Mouse (Mus musculus) limb, embryonic 11.5 days (tissue): ENCODE results near the gene Mrps30. TPM values are rescaled to one million over a fixed set of nuclear protein-coding genes. Genes with fewer than 3 reads are reported as not detected.
"Not testable (repeated sequence)": the region's sequence is repeated elsewhere in the genome, so short reads cannot be mapped to it uniquely, and the experiment has no call there.

ENCODE experiments used
- ATAC-seq: fragments of 200-750 bp; cut with Nextera tagmentation; 2 replicates; pipeline ENCODE4 v1.8.0; 2017; ENCODE audit warnings: low read depth; ENCODE audit not compliant: insufficient number of reproducible peaks, low FRiP score, low TSS enrichment
- DNase-seq: peaks from one replicate; pipeline ENCODE4 v3.0.0-alpha.2; 2015; ENCODE audit warnings: low spot score
- H3K27ac ChIP-seq: fragments of 300-500 bp; sonication (generic); replicated peaks from 2 replicates; pipeline ENCODE4 v1.5.1; 2014; ENCODE audit warnings: low read depth, mild to moderate bottlenecking, low read length
- H3K27me3 ChIP-seq: fragments of 300-500 bp; sonication (generic); 2 replicates; pipeline ENCODE4 v1.6.1; 2014; ENCODE audit warnings: mild to moderate bottlenecking, low read length, mixed read lengths; ENCODE audit not compliant: control insufficient read depth, insufficient read depth
- H3K36me3 ChIP-seq: fragments of 300-500 bp; sonication (generic); 2 replicates; pipeline ENCODE4 v1.6.1; 2014; ENCODE audit warnings: mild to moderate bottlenecking, low read length, moderate library complexity, mixed read lengths; ENCODE audit not compliant: control insufficient read depth, insufficient read depth
- H3K4me1 ChIP-seq: fragments of 300-500 bp; sonication (generic); 2 replicates; pipeline ENCODE4 v1.6.1; 2014; ENCODE audit warnings: low read length, mixed read lengths; ENCODE audit not compliant: control insufficient read depth, insufficient read depth
- H3K4me2 ChIP-seq: fragments of 300-500 bp; sonication (generic); 2 replicates; pipeline ENCODE4 v1.6.1; 2014; ENCODE audit warnings: low read depth, mild to moderate bottlenecking, moderate library complexity; ENCODE audit not compliant: severe bottlenecking
- H3K4me3 ChIP-seq: fragments of 300-500 bp; sonication (generic); 2 replicates; pipeline ENCODE4 v1.5.1; 2014; ENCODE audit warnings: low read depth, low read length
- H3K9ac ChIP-seq: fragments of 300-500 bp; sonication (generic); 2 replicates; pipeline ENCODE4 v1.6.1; 2014; ENCODE audit warnings: mild to moderate bottlenecking, low read length
- H3K9me3 ChIP-seq: fragments of 300-500 bp; sonication (generic); 2 replicates; pipeline ENCODE4 v1.6.1; 2016; ENCODE audit warnings: low read length; ENCODE audit not compliant: control insufficient read depth
- WGBS: fragments of 180-500 bp; shearing (Covaris S2); extraction: QIAGEN DNeasy Blood & Tissue Kit; methylation state at CpG from one replicate; pipeline ENCODE4 v1.1.7; 2014; 5-methylcytosine and 5-hydroxymethylcytosine counted together
- polyA plus RNA-seq: library from polyadenylated mRNA; unstranded; fragments of >200 nt; fragmentation: Nextera tagmentation; extraction: Ambion mirVana; gene quantifications from 2 replicates; pipeline ENCODE4 v1.2.1, GENCODE M21; 2014

Mrps30 gene
- polyA plus RNA-seq, 1 experiment from 2014 or later, result 44.9 TPM

DNA sequence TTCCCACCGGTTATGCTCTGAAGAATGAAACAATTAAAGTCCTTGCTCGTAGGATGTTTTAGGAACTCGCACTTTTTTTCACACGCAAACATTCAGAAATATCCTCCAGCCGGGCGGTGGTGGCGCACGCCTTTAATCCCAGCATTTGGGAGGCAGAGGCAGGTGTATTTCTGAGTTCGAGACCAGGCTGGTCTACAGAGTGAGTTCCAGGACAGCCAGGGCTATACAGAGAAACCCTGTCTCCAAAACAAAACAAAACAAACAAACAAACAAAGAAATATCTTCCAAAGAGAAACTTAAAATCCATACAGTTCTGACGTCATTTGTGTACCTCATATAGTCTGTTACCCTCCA lies 373 bp upstream of the Mrps30 start:
- H3K27me3 ChIP-seq, H3K9ac ChIP-seq, H3K27ac ChIP-seq, H3K36me3 ChIP-seq, DNase-seq, H3K4me1 ChIP-seq, H3K9me3 ChIP-seq, H3K4me2 ChIP-seq: not testable (repeated sequence)
- H3K4me3 ChIP-seq, result peak overlapping the region; percentile 88
- peak; percentile 59 for ATAC-seq
- 12% methylated on average over 10 of the region's 10 CpGs for WGBS

DNA sequence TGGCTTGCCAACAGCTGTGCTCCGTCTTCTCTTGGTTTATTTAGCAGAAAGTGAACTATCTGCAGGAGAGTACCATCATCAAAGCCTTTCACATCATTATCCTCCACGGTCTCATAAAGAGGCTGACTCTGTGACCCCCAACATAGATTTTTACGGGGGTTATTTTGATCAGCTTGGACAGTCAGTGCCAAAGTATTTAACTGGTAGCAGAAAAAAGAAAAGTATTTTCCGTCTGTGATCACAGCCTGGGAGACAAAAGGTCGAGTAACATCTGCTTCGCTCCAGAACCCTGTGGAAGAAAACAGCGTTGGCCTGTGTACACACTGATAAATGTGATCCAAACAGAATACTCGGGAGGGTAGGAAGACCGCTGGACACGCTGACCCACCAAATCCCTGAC lies 6.7 kb downstream of the Mrps30 start:
- Histone ChIP-seq H3K9me3 (no peaks in the 10 kb centered on the region), H3K9ac (no peak overlapping the region), H3K4me1 (no peaks in the 10 kb centered on the region), H3K4me3 (no peak overlapping the region), H3K27me3 (no peaks in the 10 kb centered on the region), H3K27ac (no peak overlapping the region), H3K36me3 (peaks cover 8% of the 10 kb centered on the region), H3K4me2 (no peak overlapping the region)
- no peak for ATAC-seq
- DNase-seq, result no peak
- WGBS, result 70% methylated on average over 10 of the region's 10 CpGs

DNA sequence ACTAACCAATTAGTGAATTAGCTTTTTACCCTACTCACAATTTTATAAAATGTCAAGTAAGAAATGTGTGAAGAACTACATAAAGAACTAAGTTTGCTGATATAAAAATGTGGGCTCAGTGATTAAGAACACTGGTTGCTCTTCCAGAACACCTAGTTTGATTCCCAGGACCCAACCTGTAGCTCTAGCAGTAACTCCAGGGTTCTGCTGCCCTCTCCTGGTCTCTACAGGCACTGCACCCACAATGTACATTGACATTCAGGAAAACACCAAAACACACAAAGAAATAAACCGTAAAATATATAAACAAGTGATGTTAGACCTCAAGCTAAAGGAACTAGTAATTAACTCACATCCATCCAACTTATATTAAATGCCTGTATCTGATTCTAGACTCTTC lies 7.9 kb downstream of the Mrps30 start:
- H3K9me3 ChIP-seq, result no peaks in the 10 kb centered on the region
- no peak overlapping the region for H3K9ac ChIP-seq
- no peaks in the 10 kb centered on the region for H3K4me1 ChIP-seq
- no peaks in the 10 kb centered on the region for H3K27me3 ChIP-seq
- WGBS, result 86% methylated on average over 1 of the region's 1 CpGs
- DNase-seq (peak; percentile 77), ATAC-seq (no peak)
- no peak overlapping the region for H3K4me3 ChIP-seq
- no peak overlapping the region for H3K4me2 ChIP-seq
- H3K36me3 ChIP-seq, result peaks cover 8% of the 10 kb centered on the region
- no peak overlapping the region for H3K27ac ChIP-seq

DNA sequence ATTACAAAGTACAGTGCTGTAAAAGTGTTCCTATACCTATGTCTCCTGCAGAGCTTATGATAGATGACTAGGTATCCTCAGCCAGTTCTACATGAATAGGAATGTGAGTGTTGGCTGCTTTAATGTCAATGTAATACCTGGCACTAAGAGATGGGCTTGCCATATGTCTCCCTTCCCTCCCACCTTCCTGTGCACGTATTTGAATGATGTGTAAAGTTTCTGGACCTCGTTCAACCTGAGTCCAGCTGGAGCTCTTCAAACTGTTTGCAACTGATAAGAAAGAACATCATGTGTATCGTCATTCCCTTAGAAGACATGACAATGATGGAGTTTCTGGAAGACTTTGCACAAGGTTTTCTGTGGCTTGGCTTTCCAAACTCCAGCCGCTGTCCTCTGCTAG lies 14.2 kb downstream of the Mrps30 start:
- Histone ChIP-seq H3K9ac (no peak overlapping the region), H3K4me3 (no peak overlapping the region), H3K9me3 (no peaks in the 10 kb centered on the region), H3K27me3 (no peaks in the 10 kb centered on the region), H3K27ac (no peak overlapping the region), H3K36me3 (no peaks in the 10 kb centered on the region), H3K4me2 (no peak overlapping the region), H3K4me1 (no peaks in the 10 kb centered on the region)
- WGBS, result 87% methylated on average over 4 of the region's 4 CpGs
- DNase-seq (no peak), ATAC-seq (no peak)

DNA sequence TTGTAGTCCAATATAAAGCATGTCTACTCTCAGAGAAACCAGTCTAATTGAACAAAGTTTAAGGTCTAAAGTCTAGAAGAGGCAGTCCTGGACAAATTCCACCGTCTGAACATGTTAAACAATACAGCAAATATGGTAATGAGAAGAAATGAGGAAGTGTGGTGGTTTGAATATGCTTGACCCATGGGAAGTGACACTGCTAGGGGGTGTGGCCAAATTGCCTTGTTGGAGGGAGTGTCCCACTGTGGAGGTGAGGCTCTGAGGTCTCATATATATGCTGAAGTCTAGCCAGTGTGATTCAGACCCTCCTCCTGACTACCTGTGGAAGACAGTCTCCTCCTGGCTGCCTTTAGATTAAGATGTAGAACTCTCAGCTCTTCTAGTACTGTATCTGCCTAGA lies 21.3 kb downstream of the Mrps30 start:
- no peak overlapping the region for H3K4me3 ChIP-seq
- H3K4me1 ChIP-seq, result no peaks in the 10 kb centered on the region
- no peak overlapping the region for H3K27ac ChIP-seq
- no peak overlapping the region for H3K9ac ChIP-seq
- no peak for DNase-seq
- no peaks in the 10 kb centered on the region for H3K9me3 ChIP-seq
- no peaks in the 10 kb centered on the region for H3K27me3 ChIP-seq
- WGBS, result 80% methylated on average over 1 of the region's 1 CpGs
- no peak for ATAC-seq
- H3K36me3 ChIP-seq, result no peaks in the 10 kb centered on the region
- H3K4me2 ChIP-seq, result no peak overlapping the region

DNA sequence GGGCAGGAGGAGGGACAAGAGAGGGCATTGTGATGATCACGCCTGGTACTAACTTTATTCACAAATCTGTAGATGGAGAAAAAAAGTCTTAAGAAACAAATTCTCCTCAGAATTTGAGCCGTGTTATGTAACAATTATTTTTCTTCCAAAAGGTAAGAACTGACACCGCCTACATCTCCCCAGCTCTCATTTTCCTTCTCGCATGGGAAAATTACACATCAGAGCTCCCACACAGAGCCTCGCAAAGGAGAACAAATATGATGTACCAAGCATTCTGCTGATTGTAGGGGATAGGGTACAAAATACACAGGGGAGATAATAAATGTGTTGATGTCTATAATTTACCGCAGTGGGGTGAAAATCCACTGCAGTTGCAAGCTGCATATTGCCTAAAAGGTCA lies 23.7 kb downstream of the Mrps30 start:
- no peaks in the 10 kb centered on the region for H3K36me3 ChIP-seq
- DNase-seq, result no peak
- no peaks in the 10 kb centered on the region for H3K27me3 ChIP-seq
- no peak overlapping the region for H3K4me3 ChIP-seq
- no peaks in the 10 kb centered on the region for H3K4me1 ChIP-seq
- H3K4me2 ChIP-seq, result no peak overlapping the region
- no peak overlapping the region for H3K9ac ChIP-seq
- 84% methylated on average over 6 of the region's 6 CpGs for WGBS
- H3K9me3 ChIP-seq, result no peaks in the 10 kb centered on the region
- ATAC-seq, result no peak
- no peak overlapping the region for H3K27ac ChIP-seq

DNA sequence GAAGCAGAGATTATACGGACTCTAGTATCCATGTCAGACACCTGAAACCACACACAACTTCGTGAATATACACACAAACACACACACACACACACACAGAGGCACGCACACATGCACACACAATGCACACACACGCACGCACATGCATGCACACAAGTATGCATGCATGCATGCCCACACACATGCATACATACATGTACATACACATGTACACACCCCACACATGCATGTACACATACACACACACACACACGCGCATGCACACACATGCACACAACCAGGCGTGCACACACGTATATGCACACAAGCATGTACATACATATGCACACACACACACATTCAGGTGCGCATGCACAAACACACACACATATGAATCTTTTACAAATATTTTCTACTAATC lies 36.2 kb downstream of the Mrps30 start:
- DNase-seq (no peak), ATAC-seq (no peak)
- Histone ChIP-seq H3K4me3 (no peak overlapping the region), H3K9ac (no peak overlapping the region), H3K4me2 (no peak overlapping the region), H3K4me1 (no peaks in the 10 kb centered on the region), H3K27me3 (no peaks in the 10 kb centered on the region), H3K27ac (no peak overlapping the region), H3K9me3 (no peaks in the 10 kb centered on the region), H3K36me3 (no peaks in the 10 kb centered on the region)
- 90% methylated on average over 10 of the region's 10 CpGs for WGBS

DNA sequence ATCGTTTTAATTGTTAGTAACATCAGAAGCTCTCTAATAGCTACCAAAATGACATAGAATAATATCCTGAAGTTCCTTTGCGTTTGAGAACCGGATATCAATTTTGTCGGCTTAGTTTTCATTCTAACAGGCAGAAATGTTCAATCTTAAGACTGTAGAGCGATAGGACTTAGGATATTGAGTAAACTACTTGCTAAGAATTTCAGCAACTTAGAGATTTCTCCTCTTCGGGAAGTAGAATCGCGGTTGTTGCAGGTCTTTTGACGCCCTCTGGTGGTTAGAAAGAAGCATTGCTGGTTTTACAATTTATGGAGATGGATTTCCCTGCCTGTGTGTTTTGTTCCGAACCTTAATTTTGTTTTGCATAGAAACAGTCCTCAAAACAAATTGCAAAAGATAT lies 36.8 kb downstream of the Mrps30 start:
- no peak for DNase-seq

More for the DNA sequence above, 36.8 kb downstream of the Mrps30 start:
- 25% methylated on average over 10 of the region's 10 CpGs for WGBS
- Histone ChIP-seq H3K4me3 (no peak overlapping the region), H3K27me3 (no peaks in the 10 kb centered on the region), H3K36me3 (no peaks in the 10 kb centered on the region), H3K4me2 (no peak overlapping the region), H3K27ac (no peak overlapping the region), H3K4me1 (no peaks in the 10 kb centered on the region), H3K9ac (no peak overlapping the region), H3K9me3 (no peaks in the 10 kb centered on the region)
- ATAC-seq, result no peak
